Mouse (Mus musculus) neural tube, embryonic 12.5 days (tissue): ENCODE measurements around the gene Aqp7. TPM values are rescaled to one million over a fixed set of nuclear protein-coding genes. Genes with fewer than 3 reads are reported as not detected.

ENCODE experiments used
- microRNA-seq: library from miRNA; unstranded; fragments of <30 nt; microRNA quantifications from one replicate; pipeline ENCODE4, GENCODE M21; 2017
- polyA plus RNA-seq: library from polyadenylated mRNA; unstranded; fragments of >200 nt; fragmentation: Nextera tagmentation; extraction: Ambion mirVana; gene quantifications from 2 replicates; pipeline ENCODE4 v1.2.1, GENCODE M21; 2016

Gene Aqp7
- polyA plus RNA-seq, 1 experiment from 2014 or later: not detected

Small RNA genes within 50 kb of the gene (microRNA-seq; reads per million reads assigned to microRNA genes)
- gene Mir3094: 2.0 reads per million

Other genes starting within 250 kb of the Aqp7 start
- gene B4galt1, start 194.1 kb downstream of the Aqp7 start, polyA plus RNA-seq: 12.8 and 14.1 TPM in 2 replicates
- gene Spink4, start 128.1 kb downstream of the Aqp7 start, polyA plus RNA-seq: not detected in 2 replicates
- 238 and 242 TPM in 2 replicates for gene Bag1, start 99.8 kb downstream of the Aqp7 start, polyA plus RNA-seq
- 154 and 155 TPM in 2 replicates for gene Chmp5, start 99.7 kb downstream of the Aqp7 start, polyA plus RNA-seq
- gene Nfx1, start 77.2 kb downstream of the Aqp7 start, polyA plus RNA-seq: 96.8 and 96.9 TPM in 2 replicates
- 0.68 and 0.77 TPM in 2 replicates for gene Aqp3, start 50.0 kb upstream of the Aqp7 start, polyA plus RNA-seq
- gene Nol6, start 76.3 kb upstream of the Aqp7 start, polyA plus RNA-seq: 26.5 and 27.1 TPM in 2 replicates
- 92.7 and 108 TPM in 2 replicates for gene Ube2r2, start 87.6 kb upstream of the Aqp7 start, polyA plus RNA-seq
- 68.4 and 78.4 TPM in 2 replicates for gene Ubap2, start 227.0 kb upstream of the Aqp7 start, polyA plus RNA-seq